Mouse (Mus musculus) G1E (cell line): ENCODE results near the gene Tnrc18. TPM values are rescaled to one million over a fixed set of nuclear protein-coding genes. Genes with fewer than 3 reads are reported as not detected.

Experiments
- ATAC-seq: 2 replicates; pipeline ENCODE4 v1.8.0; 2016; ENCODE audit warnings: mild to moderate bottlenecking; ENCODE audit not compliant: insufficient number of reproducible peaks, poor library complexity, low FRiP score, severe bottlenecking; ENCODE audit errors: extremely low read depth
- DNase-seq: peaks from one replicate; pipeline ENCODE4 v3.0.0; 2012; ENCODE audit warnings: low spot score
- H3K27me3 ChIP-seq: 2 replicates; pipeline ENCODE4 v1.6.1; 2012; ENCODE audit warnings: mild to moderate bottlenecking, low read length, inconsistent platforms; ENCODE audit not compliant: insufficient read depth
- H3K36me3 ChIP-seq: replicated peaks from 2 replicates; pipeline ENCODE3; 2012; ENCODE audit warnings: mild to moderate bottlenecking, inconsistent platforms
- H3K4me1 ChIP-seq: 2 replicates; pipeline ENCODE4 v1.6.1; 2012; ENCODE audit warnings: low read depth, low read length, inconsistent platforms, mixed read lengths; ENCODE audit not compliant: insufficient read depth
- H3K4me3 ChIP-seq: 2 replicates; pipeline ENCODE4 v1.5.1; 2012; ENCODE audit warnings: low read depth, mild to moderate bottlenecking, inconsistent platforms, low read length, moderate library complexity, mixed read lengths
- H3K9me3 ChIP-seq: replicated peaks from 2 replicates; pipeline ENCODE4 v1.6.1; 2012; ENCODE audit warnings: inconsistent platforms
- CTCF ChIP-seq: IDR thresholded peaks from 2 replicates; pipeline ENCODE4 v1.5.1; 2012; ENCODE audit warnings: low read depth, low read length, inconsistent platforms, mixed read lengths
- GATA1 ChIP-seq: IDR thresholded peaks from 2 replicates; pipeline ENCODE4 v1.6.1; 2012; ENCODE audit warnings: borderline replicate concordance, low read length, inconsistent platforms, mixed read lengths
- GATA2 ChIP-seq: IDR thresholded peaks from 2 replicates; pipeline ENCODE4 v1.6.1; 2012; ENCODE audit warnings: low read depth, low read length, inconsistent platforms, borderline replicate concordance
- POLR2AphosphoS5 ChIP-seq: IDR thresholded peaks from 2 replicates; pipeline ENCODE4 v1.6.1; 2012; ENCODE audit warnings: low read depth, low read length, inconsistent platforms; ENCODE audit not compliant: insufficient replicate concordance
- TAL1 ChIP-seq: conservative IDR thresholded peaks from 2 replicates; pipeline ENCODE4 v1.6.1; 2012; ENCODE audit warnings: low read depth, low read length, inconsistent platforms, mixed read lengths
- polyA plus RNA-seq: library from polyadenylated mRNA; stranded (reverse); fragments of >175 nt; gene quantifications from 2 replicates; pipeline ENCODE4 v1.2.3, GENCODE M21; 2012
- total RNA-seq, 2 experiments: library from RNA; stranded (forward) in 1 of 2; stranded (reverse) in 1 of 2; fragments of 200-1000 nt in 1 of 2; fragments of >200 nt in 1 of 2; fragmentation: Nextera tagmentation in 1 of 2; gene quantifications; 2 replicates each; pipeline ENCODE4 v1.2.3; 2014 to 2017

The Tnrc18 gene
- total and polyA plus RNA-seq, 3 experiments: 5.4 to 81.6 (median 36.3) TPM

GRCm38 (mm10) chr5:142731916-142732315 lies 85.5 kb downstream of the Tnrc18 start:
- H3K36me3 ChIP-seq: peaks cover 28% of the 10 kb centered on the region
- DNase-seq (no peak), ATAC-seq (no peak)
- TF ChIP-seq POLR2AphosphoS5: no peak
- TF ChIP-seq GATA1: no peak
- no peak for TF ChIP-seq GATA2
- peaks cover 6% of the 10 kb centered on the region; the same call in 1 of the 2 replicates for H3K27me3 ChIP-seq
- H3K4me3 ChIP-seq: no peak overlapping the region
- no peaks in the 10 kb centered on the region for H3K9me3 ChIP-seq
- no peaks in the 10 kb centered on the region; the same call in 1 of the 2 replicates for H3K4me1 ChIP-seq

GRCm38 (mm10) chr5:142730295-142730694 lies 87.2 kb downstream of the Tnrc18 start:
- Histone ChIP-seq H3K4me1 (no peaks in the 10 kb centered on the region; the same call in 1 of the 2 replicates), H3K4me3 (no peak overlapping the region), H3K27me3 (peaks cover 2% of the 10 kb centered on the region; the same call in 1 of the 2 replicates), H3K9me3 (no peaks in the 10 kb centered on the region), H3K36me3 (peaks cover 24% of the 10 kb centered on the region)
- DNase-seq: no peak
- ATAC-seq: no peak
- TF ChIP-seq GATA1: no peak
- no peak for TF ChIP-seq TAL1
- TF ChIP-seq GATA2: no peak
- no peak for TF ChIP-seq CTCF

GRCm38 (mm10) chr5:142728301-142728700 lies 89.2 kb downstream of the Tnrc18 start:
- ATAC-seq (no peak), DNase-seq (no peak)
- Histone ChIP-seq H3K27me3 (peaks cover 2% of the 10 kb centered on the region; the same call in 1 of the 2 replicates), H3K36me3 (peaks cover 24% of the 10 kb centered on the region), H3K4me1 (peaks cover 5% of the 10 kb centered on the region), H3K4me3 (no peak overlapping the region), H3K9me3 (no peaks in the 10 kb centered on the region)
- TF ChIP-seq GATA2 (no peak), GATA1 (no peak), TAL1 (no peak), CTCF (no peak), POLR2AphosphoS5 (no peak)

GRCm38 (mm10) chr5:142726748-142727147 lies 90.7 kb downstream of the Tnrc18 start:
- H3K4me3 ChIP-seq: no peak overlapping the region
- TF ChIP-seq POLR2AphosphoS5: no peak
- no peak for TF ChIP-seq GATA2
- H3K4me1 ChIP-seq: peaks cover 10% of the 10 kb centered on the region
- ATAC-seq (no peak), DNase-seq (no peak)
- H3K36me3 ChIP-seq: peaks cover 15% of the 10 kb centered on the region
- no peaks in the 10 kb centered on the region for H3K9me3 ChIP-seq
- H3K27me3 ChIP-seq: peaks cover 11% of the 10 kb centered on the region

- H3K4me3 ChIP-seq: no peak overlapping the region
- ATAC-seq: no peak
- peaks cover 24% of the 10 kb centered on the region for H3K27me3 ChIP-seq
- no peak for TF ChIP-seq POLR2AphosphoS5
- TF ChIP-seq TAL1: no peak
- no peak for TF ChIP-seq CTCF
- TF ChIP-seq GATA1: no peak
- no peak for TF ChIP-seq GATA2
- peaks cover 6% of the 10 kb centered on the region for H3K36me3 ChIP-seq
- no peaks in the 10 kb centered on the region for H3K9me3 ChIP-seq
- DNase-seq: no peak
- peaks cover 12% of the 10 kb centered on the region for H3K4me1 ChIP-seq
These were observed 93.2 kb downstream of the Tnrc18 start for GRCm38 (mm10) chr5:142724265-142724664.

GRCm38 (mm10) chr5:142723520-142724133 lies 93.8 kb downstream of the Tnrc18 start:
- Histone ChIP-seq H3K4me1 (peaks cover 12% of the 10 kb centered on the region), H3K4me3 (peak overlapping the region; percentile 45; the same call in 1 of the 2 replicates), H3K27me3 (peaks cover 27% of the 10 kb centered on the region), H3K36me3 (peaks cover 6% of the 10 kb centered on the region), H3K9me3 (no peaks in the 10 kb centered on the region)
- peak; percentile 98 for TF ChIP-seq CTCF
- TF ChIP-seq POLR2AphosphoS5: no peak
- TF ChIP-seq TAL1: no peak
- DNase-seq: peak; percentile 79
- peak; percentile 45 for ATAC-seq

- DNase-seq (no peak), ATAC-seq (no peak)
- H3K36me3 ChIP-seq: no peaks in the 10 kb centered on the region
- peaks cover 18% of the 10 kb centered on the region for H3K4me1 ChIP-seq
- H3K27me3 ChIP-seq: peaks cover 39% of the 10 kb centered on the region
- no peaks in the 10 kb centered on the region for H3K9me3 ChIP-seq
- TF ChIP-seq TAL1: no peak
- TF ChIP-seq POLR2AphosphoS5: no peak
- no peak for TF ChIP-seq GATA1
- TF ChIP-seq GATA2: no peak
- no peak for TF ChIP-seq CTCF
- H3K4me3 ChIP-seq: no peak overlapping the region
These were observed 97.6 kb downstream of the Tnrc18 start for GRCm38 (mm10) chr5:142719897-142720296.
